Mouse (Mus musculus) megakaryocyte, embryonic 14.5 days (primary cell): Measurements from ENCODE around the gene Kcnk4. TPM values are rescaled to one million over a fixed set of nuclear protein-coding genes. Genes with fewer than 3 reads are reported as not detected.

Source experiments
- H3K27me3 ChIP-seq: replicated peaks from 2 replicates; pipeline ENCODE3; 2012; ENCODE audit warnings: inconsistent platforms
- H3K36me3 ChIP-seq: replicated peaks from 2 replicates; pipeline ENCODE3; 2012; ENCODE audit warnings: low read length, inconsistent platforms, mixed read lengths
- H3K4me1 ChIP-seq: 2 replicates; pipeline ENCODE4 v1.6.1; 2012; ENCODE audit warnings: inconsistent platforms
- H3K4me3 ChIP-seq: replicated peaks from 2 replicates; pipeline ENCODE3; 2012; ENCODE audit warnings: moderate library complexity, mild to moderate bottlenecking, inconsistent platforms
- H3K9me3 ChIP-seq: 2 replicates; pipeline ENCODE4 v1.6.1; 2012; ENCODE audit warnings: inconsistent platforms
- FLI1 ChIP-seq: IDR thresholded peaks from 2 replicates; pipeline ENCODE4 v1.6.1; 2012; ENCODE audit warnings: low read length, inconsistent platforms, mixed read lengths
- GATA1 ChIP-seq: IDR thresholded peaks from 3 replicates; pipeline ENCODE4 v1.6.1; 2012; ENCODE audit warnings: mixed read lengths, low read length, inconsistent platforms, borderline replicate concordance
- polyA plus RNA-seq: library from polyadenylated mRNA; stranded (reverse); fragments of >175 nt; gene quantifications from 2 replicates; pipeline ENCODE4 v1.2.3, GENCODE M21; 2012; ENCODE audit warnings: low replicate concordance; ENCODE audit not compliant: insufficient read depth

Kcnk4 gene
- polyA plus RNA-seq, 1 experiment, result 0.08 TPM

DNA sequence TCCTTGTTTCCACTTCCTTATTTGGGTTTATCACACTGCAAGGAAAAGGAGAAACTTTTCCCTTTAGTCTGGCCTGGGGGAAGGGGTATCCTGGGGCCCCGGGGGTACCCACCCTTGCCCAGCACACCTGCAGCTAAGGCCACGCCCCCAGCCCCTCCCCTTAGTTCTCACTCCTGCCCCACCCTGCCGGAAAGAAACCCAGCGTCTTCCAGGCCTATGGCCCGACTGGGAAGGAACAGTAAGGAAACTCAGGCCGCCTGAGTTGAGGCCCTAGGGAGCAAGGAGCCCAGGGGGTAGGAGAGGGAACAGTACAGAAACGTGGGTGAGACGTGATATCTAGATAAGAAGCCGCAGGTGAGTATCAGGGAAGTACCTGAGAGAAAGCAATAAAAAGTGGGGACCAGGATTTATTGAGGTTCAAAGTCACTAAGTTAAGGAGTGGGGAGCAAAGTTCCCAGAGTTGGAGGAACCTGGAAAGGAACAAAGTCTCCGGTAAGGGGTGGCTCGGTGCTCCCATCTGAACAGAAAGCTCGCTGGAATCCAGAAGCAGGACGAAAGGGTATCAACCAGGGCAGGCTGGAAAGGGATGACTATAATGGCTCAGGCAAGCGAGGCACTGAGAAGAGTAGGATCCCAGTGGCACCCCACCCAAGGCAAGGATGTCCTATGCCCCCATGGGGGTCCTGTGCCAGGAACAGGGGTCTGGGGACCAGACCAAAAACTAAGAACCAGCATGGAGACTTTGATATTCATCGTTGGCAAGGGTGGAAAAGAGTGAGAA lies 34.4 kb upstream of the Kcnk4 start:
- TF ChIP-seq FLI1 (no peak), GATA1 (no peak)
- H3K4me3 ChIP-seq, result peak overlapping the region; percentile 99
- peaks cover 36% of the 10 kb centered on the region for H3K36me3 ChIP-seq
- H3K27me3 ChIP-seq, result no peaks in the 10 kb centered on the region
- peaks cover 76% of the 10 kb centered on the region for H3K4me1 ChIP-seq
- no peaks in the 10 kb centered on the region for H3K9me3 ChIP-seq

DNA sequence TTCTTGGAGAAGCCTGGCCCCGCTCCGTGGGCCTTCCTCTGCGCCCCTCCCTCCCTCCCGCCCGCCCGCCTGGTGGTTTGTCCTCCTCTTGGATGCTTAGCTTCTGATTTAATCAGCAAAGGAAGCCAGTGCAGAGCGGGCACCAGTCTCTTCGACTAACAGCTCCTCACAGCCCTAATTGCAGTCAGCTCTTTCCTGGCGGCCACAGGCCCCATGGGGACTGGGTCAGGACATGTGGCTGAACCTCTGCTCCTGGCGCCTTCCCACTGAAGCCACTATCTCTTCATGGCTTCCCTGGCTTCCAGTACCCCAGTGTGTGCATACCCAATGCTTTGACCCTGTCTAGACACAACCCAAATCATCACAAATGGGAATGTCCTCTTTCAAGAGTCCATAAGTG lies 22.1 kb upstream of the Kcnk4 start:
- Histone ChIP-seq H3K36me3 (peaks cover 89% of the 10 kb centered on the region), H3K9me3 (no peaks in the 10 kb centered on the region), H3K4me1 (peaks cover 85% of the 10 kb centered on the region), H3K27me3 (no peaks in the 10 kb centered on the region), H3K4me3 (no peak overlapping the region)
- TF ChIP-seq FLI1, result no peak
- no peak for TF ChIP-seq GATA1

DNA sequence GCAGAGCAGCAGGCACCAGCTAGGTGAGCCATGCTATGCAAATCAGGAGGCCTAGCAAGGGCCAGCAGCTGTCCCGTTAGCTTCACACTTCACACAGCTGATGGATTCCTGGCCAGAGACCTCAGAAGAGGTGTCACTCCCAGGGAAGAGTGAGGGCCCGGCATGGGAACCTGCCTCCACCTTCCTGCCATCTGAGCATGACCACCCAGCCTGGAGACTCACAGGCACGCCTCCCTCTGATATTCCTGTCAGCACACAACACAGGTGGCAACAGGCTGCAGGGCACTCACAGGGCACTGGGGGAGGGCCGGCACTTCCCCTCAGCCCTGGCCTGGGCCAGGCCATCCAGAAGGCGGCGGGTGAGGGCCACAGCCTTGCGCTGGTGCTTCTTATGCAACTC lies 21.1 kb upstream of the Kcnk4 start:
- Histone ChIP-seq H3K4me3 (no peak overlapping the region), H3K9me3 (no peaks in the 10 kb centered on the region), H3K27me3 (no peaks in the 10 kb centered on the region), H3K36me3 (peaks cover 80% of the 10 kb centered on the region), H3K4me1 (peaks cover 90% of the 10 kb centered on the region)
- TF ChIP-seq FLI1, result no peak
- no peak for TF ChIP-seq GATA1

DNA sequence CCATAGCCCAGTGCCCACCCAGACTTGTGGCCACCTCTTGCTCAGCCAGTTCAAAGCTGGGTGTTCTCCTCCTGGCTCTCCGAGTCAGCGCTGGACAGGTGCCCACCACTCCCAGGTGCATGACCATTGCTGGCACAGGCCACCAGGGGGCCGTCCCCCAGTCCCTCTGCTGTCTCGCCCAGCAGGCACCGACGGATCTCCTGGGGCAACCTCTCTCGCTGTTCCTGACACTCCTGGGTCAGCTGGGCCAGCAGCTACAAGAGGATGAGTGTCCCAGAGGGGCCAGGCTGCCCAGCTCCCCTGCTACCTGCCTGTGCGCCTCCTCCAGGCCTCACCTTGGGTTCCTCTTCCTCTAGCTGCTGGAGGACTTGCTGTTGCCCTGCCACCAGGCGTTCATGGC lies 19.7 kb upstream of the Kcnk4 start:
- TF ChIP-seq GATA1 (no peak), FLI1 (no peak)
- peaks cover 77% of the 10 kb centered on the region for H3K36me3 ChIP-seq
- H3K9me3 ChIP-seq, result no peaks in the 10 kb centered on the region
- no peak overlapping the region for H3K4me3 ChIP-seq
- no peaks in the 10 kb centered on the region for H3K27me3 ChIP-seq
- peaks cover 92% of the 10 kb centered on the region for H3K4me1 ChIP-seq

DNA sequence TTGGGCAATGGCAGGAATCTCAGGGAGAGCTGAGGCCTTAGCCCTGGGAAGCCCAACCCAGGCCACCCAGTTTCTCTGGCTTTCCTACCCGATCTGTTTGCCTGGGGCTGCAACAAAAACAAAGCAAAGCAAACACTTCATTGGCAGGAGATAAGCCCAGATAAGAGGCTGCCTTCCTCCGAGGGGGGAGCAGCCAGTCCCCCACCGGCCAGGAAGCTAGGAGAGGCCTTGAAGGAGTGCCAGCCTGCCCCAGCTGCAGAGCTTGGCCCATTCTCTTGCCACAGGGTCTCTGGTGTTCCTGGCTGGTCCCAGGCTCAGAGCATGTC lies 18.4 kb upstream of the Kcnk4 start:
- Histone ChIP-seq H3K9me3 (no peaks in the 10 kb centered on the region), H3K4me3 (peak overlapping the region; percentile 95), H3K36me3 (peaks cover 77% of the 10 kb centered on the region), H3K4me1 (peaks cover 92% of the 10 kb centered on the region), H3K27me3 (no peaks in the 10 kb centered on the region)
- no peak for TF ChIP-seq GATA1
- no peak for TF ChIP-seq FLI1

DNA sequence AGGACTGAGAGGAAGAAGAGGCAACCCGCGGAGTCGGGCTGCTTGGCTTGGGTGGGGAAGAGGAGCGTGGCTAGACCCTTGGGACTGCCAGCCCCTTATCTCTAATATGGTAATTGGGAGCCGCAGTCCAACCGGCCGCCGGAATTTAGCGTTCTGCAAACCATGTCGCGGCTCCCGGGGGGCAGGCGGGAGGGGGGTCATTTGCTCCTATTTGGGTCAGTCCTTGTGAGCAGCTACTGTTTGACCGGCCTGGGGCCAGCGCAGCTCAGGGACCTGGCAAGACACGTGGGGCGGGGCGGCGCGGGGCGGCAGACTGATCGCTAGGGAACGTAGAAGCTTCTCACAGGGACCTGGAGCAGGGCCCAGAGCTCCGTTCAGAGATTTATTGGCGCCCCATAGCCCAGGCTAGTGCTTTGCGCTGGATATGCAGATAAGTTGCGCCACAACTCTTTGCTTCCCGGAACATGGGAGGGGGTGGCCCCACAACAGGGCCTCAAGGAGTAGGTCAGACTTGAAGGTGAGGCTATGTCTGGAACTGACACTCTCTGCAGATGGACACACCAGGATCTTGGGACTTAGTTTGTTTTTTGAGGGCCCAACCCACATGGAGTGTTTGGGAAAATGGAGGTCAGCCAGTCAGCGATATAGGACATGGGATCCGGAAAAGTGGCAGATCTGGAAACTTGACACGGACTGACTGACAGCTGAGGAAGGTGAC lies 17.8 kb upstream of the Kcnk4 start:
- peaks cover 87% of the 10 kb centered on the region for H3K4me1 ChIP-seq
- TF ChIP-seq FLI1 (no peak), GATA1 (no peak)
- H3K9me3 ChIP-seq, result no peaks in the 10 kb centered on the region
- peaks cover 74% of the 10 kb centered on the region for H3K36me3 ChIP-seq
- H3K4me3 ChIP-seq, result peak overlapping the region; percentile 95
- H3K27me3 ChIP-seq, result no peaks in the 10 kb centered on the region

DNA sequence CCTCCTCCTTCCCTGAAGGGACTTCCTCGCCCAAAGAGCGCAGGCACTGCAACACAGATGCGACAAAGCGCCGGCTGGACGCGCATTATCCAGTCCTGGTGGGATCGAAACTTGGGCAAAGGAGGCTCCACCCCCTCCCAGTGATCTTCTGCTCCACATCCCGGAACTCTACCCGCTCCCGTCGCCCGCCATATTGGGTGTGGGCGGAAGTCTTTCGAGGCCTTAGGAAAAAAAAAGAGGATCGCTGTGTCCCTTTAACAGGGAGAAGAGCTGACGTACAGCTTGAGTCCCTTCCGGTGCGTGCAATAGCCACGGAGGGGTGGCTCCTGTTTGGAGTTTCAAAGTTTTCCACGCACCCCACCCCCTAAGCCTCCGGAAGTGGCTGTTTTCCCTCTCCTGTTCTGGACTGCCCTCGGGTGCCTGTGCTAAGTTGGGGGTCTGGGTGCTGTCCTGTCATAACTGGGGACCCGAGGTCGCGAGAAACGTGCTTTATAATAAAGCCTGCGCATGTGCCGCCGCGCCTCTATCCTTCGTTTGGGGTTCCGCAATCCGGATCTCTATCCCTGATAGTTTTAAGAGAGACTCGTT lies 17.2 kb upstream of the Kcnk4 start:
- Histone ChIP-seq H3K4me1 (peaks cover 83% of the 10 kb centered on the region), H3K36me3 (peaks cover 74% of the 10 kb centered on the region), H3K4me3 (peak overlapping the region; percentile 95), H3K9me3 (no peaks in the 10 kb centered on the region), H3K27me3 (no peaks in the 10 kb centered on the region)
- TF ChIP-seq GATA1, result no peak
- TF ChIP-seq FLI1, result peak; percentile 54; the same call in 1 of the 2 replicates

DNA sequence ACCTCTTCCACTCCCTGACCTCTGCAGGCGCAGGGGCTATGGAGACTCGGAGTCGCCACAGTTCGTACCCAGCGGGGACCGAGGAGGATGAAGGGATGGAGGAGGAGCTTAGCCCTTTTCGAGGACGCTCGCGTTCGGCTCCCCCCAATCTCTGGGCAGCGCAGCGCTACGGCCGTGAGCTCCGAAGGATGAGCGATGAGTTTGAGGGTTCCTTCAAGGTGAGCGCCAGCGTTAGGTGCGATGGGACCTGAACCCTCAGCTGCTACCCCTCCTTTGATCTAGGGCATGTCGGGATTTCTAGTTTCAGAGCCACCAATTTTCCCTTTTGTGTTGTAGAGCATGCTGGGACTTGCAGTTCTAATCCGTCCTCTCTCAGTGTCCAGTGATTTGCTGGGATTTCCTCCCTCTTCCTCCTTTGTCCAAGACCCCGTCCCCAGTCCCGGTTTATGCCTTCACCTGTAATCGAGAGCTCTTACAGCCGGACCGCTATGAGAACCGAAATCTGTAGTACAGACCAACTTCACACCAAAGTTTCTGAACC lies 16.4 kb upstream of the Kcnk4 start:
- Histone ChIP-seq H3K36me3 (peaks cover 74% of the 10 kb centered on the region), H3K27me3 (no peaks in the 10 kb centered on the region), H3K4me3 (peak overlapping the region; percentile 95), H3K4me1 (peaks cover 81% of the 10 kb centered on the region), H3K9me3 (no peaks in the 10 kb centered on the region)
- no peak for TF ChIP-seq FLI1
- no peak for TF ChIP-seq GATA1

DNA sequence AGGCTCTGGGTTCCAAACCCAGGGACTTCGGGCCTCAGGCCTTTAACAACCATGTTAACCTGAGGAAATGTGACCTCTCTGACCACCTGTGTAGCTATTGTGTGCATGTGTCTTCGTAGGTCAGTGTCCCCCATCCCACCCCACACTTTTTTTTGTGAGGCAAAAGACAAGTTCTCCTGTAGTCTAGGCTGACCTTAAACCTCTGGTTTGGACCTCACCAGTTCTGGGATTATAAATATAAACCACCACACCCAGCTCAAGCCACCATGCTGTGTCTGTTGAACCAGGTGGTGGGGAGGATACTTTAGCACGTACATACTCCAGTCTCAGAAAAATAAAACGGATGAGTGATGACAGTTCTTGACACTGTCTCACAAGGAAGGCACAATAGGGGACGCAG lies 15.6 kb upstream of the Kcnk4 start:
- peak overlapping the region; percentile 95 for H3K4me3 ChIP-seq
- peaks cover 74% of the 10 kb centered on the region for H3K36me3 ChIP-seq
- TF ChIP-seq FLI1 (no peak), GATA1 (no peak)
- no peaks in the 10 kb centered on the region for H3K9me3 ChIP-seq
- H3K4me1 ChIP-seq, result peaks cover 81% of the 10 kb centered on the region
- no peaks in the 10 kb centered on the region for H3K27me3 ChIP-seq

DNA sequence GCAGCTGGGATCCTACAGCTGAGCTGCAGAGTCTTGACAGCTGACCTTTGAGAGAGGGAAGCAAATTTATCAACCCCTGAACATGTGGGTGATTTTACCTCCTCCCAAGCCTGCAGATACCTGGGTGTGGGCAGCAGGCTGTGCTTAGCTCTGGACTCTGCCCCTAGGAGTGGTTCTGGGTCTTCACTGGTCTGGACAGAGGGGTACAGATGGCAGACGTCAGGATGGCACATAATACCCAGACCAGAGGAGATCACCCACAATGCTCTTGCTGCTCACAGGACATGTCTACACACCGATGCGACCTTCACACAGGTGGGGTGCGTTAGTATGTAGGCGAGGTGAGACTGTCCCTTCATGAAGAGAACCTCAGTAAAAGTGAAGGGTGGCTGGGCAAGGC lies 15.2 kb upstream of the Kcnk4 start:
- peaks cover 79% of the 10 kb centered on the region for H3K4me1 ChIP-seq
- peaks cover 71% of the 10 kb centered on the region for H3K36me3 ChIP-seq
- no peak for TF ChIP-seq FLI1
- H3K27me3 ChIP-seq, result no peaks in the 10 kb centered on the region
- peak overlapping the region; percentile 3 for H3K4me3 ChIP-seq
- no peaks in the 10 kb centered on the region for H3K9me3 ChIP-seq
